Mouse (Mus musculus): ENCODE measurements at regions not wholly inside any gene's neighbourhood (a gene's known extent, or its start where the extent isn't known, plus 50 kb on each side); places are given as distances from the start of the nearest gene placed in this dataset.

DNA sequence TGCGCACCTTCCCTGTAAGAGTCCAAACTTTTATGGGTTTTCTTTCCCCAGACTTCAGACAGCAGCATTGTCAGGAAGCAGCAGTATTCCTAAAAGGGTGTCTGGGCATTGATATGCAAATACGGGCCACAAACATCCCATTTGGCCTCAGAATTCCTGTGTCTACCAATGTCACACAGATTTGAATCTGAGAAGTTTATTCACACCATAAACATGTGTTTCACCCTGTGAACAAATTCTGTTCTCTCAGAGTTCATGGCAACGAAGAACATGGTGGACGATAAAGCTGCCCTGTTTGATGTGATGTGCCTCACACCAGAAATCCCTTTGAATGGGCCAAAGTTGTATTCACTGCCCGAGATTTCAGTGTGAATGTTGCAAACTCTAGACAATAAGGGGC is 70.7 kb upstream of the Mad2l1 start:
- ATAC-seq (replicated peaks in 1 of 2; ENCODE audit: insufficient read depth in 1 of 2, low FRiP score in 2 of 2, low TSS enrichment in 1 of 2, low read depth in 1 of 2, poor library complexity in 2 of 2, severe bottlenecking in 2 of 2), result no peak

GRCm38 (mm10) chr6:66465137-66465853 is 69.9 kb upstream of the Mad2l1 start:
- no peak for ATAC-seq (replicated peaks in 1 of 2; ENCODE audit: insufficient read depth in 1 of 2, low FRiP score in 2 of 2, low TSS enrichment in 1 of 2, low read depth in 1 of 2, poor library complexity in 2 of 2, severe bottlenecking in 2 of 2)

GRCm38 (mm10) chr6:66466757-66467156 is 68.4 kb upstream of the Mad2l1 start:
- ATAC-seq (replicated peaks in 1 of 2; ENCODE audit: insufficient read depth in 1 of 2, low FRiP score in 2 of 2, low TSS enrichment in 1 of 2, low read depth in 1 of 2, poor library complexity in 2 of 2, severe bottlenecking in 2 of 2), result no peak

- no peak for ATAC-seq (replicated peaks in 1 of 2; ENCODE audit: insufficient read depth in 1 of 2, low FRiP score in 2 of 2, low TSS enrichment in 1 of 2, low read depth in 1 of 2, poor library complexity in 2 of 2, severe bottlenecking in 2 of 2)
These were observed 64.5 kb upstream of the Mad2l1 start for GRCm38 (mm10) chr6:66470627-66471249.

DNA sequence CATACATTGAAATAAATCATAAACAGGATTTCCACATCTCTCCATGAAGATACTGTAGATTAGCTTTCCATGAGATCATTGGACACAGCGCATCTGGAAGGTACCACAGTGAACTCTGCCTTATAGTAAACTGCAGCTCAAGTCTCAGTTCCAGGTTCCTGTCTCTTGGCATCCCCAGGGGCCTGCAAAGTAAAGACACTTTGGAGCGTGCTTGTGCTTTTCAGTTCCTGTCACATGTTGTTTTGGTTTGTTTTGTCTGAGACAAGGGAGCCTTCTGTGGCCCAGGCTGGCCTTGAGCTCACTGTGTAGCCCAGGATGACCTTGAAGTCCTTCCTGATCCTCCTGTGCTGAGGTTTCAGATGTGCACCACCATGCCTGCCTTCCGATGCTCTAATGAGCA is 63.4 kb upstream of the Mad2l1 start:
- no peak for ATAC-seq (replicated peaks in 1 of 2; ENCODE audit: insufficient read depth in 1 of 2, low FRiP score in 2 of 2, low TSS enrichment in 1 of 2, low read depth in 1 of 2, poor library complexity in 2 of 2, severe bottlenecking in 2 of 2)

DNA sequence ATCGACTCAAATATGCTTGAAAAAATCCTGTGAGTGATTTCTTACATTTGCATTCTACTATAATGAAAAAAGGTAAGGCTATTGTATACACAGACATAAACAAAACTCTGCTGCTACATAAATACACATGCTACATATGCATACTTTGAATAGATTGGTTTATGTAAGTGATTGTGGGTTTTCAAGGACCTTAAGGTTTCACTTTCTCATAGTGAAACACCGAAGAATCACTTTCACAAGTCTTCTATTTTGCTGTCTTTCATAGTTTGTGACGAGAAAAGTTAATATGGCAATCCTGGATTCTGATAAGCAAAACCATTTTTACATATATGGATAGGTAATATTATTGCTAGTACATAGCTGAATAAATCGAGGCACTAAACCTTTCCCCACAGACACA is 62.5 kb upstream of the Mad2l1 start:
- no peak for ATAC-seq (replicated peaks in 1 of 2; ENCODE audit: insufficient read depth in 1 of 2, low FRiP score in 2 of 2, low TSS enrichment in 1 of 2, low read depth in 1 of 2, poor library complexity in 2 of 2, severe bottlenecking in 2 of 2)

GRCm38 (mm10) chr6:66477575-66477974 is 57.6 kb upstream of the Mad2l1 start:
- ATAC-seq (replicated peaks in 1 of 2; ENCODE audit: insufficient read depth in 1 of 2, low FRiP score in 2 of 2, low TSS enrichment in 1 of 2, low read depth in 1 of 2, poor library complexity in 2 of 2, severe bottlenecking in 2 of 2), result no peak

- ATAC-seq (replicated peaks in 1 of 2; ENCODE audit: insufficient read depth in 1 of 2, low FRiP score in 2 of 2, low TSS enrichment in 1 of 2, low read depth in 1 of 2, poor library complexity in 2 of 2, severe bottlenecking in 2 of 2), result no peak
These were observed 56.7 kb upstream of the Mad2l1 start for GRCm38 (mm10) chr6:66478326-66478964.

DNA sequence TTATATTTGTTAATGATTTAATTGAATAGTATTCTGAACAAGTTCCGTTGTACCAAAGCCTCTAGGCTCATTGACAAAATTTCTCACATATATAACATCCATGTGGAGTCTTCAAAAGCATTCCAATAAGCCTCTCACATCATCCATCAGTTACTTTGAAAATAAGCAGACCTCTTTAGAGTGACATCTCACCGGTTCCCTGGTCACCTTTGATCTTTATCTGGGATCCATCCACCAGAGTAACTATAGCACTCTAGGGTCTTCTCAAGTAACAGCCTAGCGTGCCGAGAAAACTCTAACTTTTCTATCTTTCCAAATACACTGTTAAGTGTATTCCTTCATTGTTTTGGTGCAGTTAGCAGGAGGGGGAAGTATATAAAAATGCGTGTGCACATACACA is 55.6 kb upstream of the Mad2l1 start:
- ATAC-seq (replicated peaks in 1 of 2; ENCODE audit: insufficient read depth in 1 of 2, low FRiP score in 2 of 2, low TSS enrichment in 1 of 2, low read depth in 1 of 2, poor library complexity in 2 of 2, severe bottlenecking in 2 of 2), result no peak

DNA sequence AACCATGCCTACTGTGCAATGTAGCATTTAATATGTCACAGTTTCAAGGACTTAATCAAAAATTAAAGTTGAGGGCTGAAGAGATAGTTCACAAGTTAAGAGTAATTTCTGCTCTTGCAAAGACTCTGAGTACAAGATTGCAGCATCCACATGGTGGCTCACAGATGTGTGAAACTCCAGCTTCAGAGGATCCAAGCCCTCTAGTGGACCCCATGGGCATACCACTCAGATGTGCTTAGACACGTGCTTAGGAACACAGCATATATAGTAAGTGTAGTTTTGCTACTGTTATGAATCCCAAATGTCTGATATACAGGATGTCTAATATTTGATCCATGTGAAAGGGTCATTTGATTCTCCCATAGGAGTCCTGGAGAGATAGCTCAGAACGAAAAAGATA is 55.0 kb upstream of the Mad2l1 start:
- ATAC-seq (replicated peaks in 1 of 2; ENCODE audit: insufficient read depth in 1 of 2, low FRiP score in 2 of 2, low TSS enrichment in 1 of 2, low read depth in 1 of 2, poor library complexity in 2 of 2, severe bottlenecking in 2 of 2), result peak; percentile 46 to 63; a peak in 3 of 4 replicates

- ATAC-seq (replicated peaks in 1 of 2; ENCODE audit: insufficient read depth in 1 of 2, low FRiP score in 2 of 2, low TSS enrichment in 1 of 2, low read depth in 1 of 2, poor library complexity in 2 of 2, severe bottlenecking in 2 of 2), result peak; percentile 80 to 86
These were observed 52.4 kb upstream of the Mad2l1 start for GRCm38 (mm10) chr6:66482797-66483196.
